Mouse (Mus musculus) limb, embryonic 13.5 days (tissue): ENCODE results near the gene Rbm14. TPM values are rescaled to one million over a fixed set of nuclear protein-coding genes. Genes with fewer than 3 reads are reported as not detected.
"Not testable (repeated sequence)": the region's sequence is repeated elsewhere in the genome, so short reads cannot be mapped to it uniquely, and the experiment has no call there.

Experiments
- ATAC-seq: fragments of 200-750 bp; cut with Nextera tagmentation; 2 replicates; pipeline ENCODE4 v1.8.0; 2017; ENCODE audit warnings: low read depth, moderate number of reproducible peaks, moderate TSS enrichment; ENCODE audit not compliant: low FRiP score
- H3K27ac ChIP-seq: fragments of 300-500 bp; sonication (generic); 2 replicates; pipeline ENCODE4 v1.5.1; 2015; ENCODE audit warnings: inconsistent platforms, mild to moderate bottlenecking, moderate library complexity
- H3K27me3 ChIP-seq: fragments of 300-500 bp; sonication (generic); 2 replicates; pipeline ENCODE4 v1.6.1; 2015; ENCODE audit warnings: mild to moderate bottlenecking, inconsistent platforms
- H3K36me3 ChIP-seq: fragments of 300-500 bp; sonication (generic); 2 replicates; pipeline ENCODE4 v1.6.1; 2015; ENCODE audit warnings: inconsistent platforms, mild to moderate bottlenecking, moderate library complexity
- H3K4me1 ChIP-seq: fragments of 300-500 bp; sonication (generic); 2 replicates; pipeline ENCODE4 v1.6.1; 2015; ENCODE audit warnings: inconsistent platforms
- H3K4me2 ChIP-seq: fragments of 300-500 bp; sonication (generic); replicated peaks from 2 replicates; pipeline ENCODE4 v1.6.1; 2015; ENCODE audit warnings: inconsistent platforms, mild to moderate bottlenecking, moderate library complexity
- H3K4me3 ChIP-seq: fragments of 300-500 bp; sonication (generic); 2 replicates; pipeline ENCODE4 v1.5.1; 2015; ENCODE audit warnings: moderate library complexity, mild to moderate bottlenecking, inconsistent platforms
- H3K9ac ChIP-seq: fragments of 300-500 bp; sonication (generic); 2 replicates; pipeline ENCODE4 v1.6.1; 2015; ENCODE audit warnings: mild to moderate bottlenecking, inconsistent platforms
- H3K9me3 ChIP-seq: fragments of 300-500 bp; sonication (generic); 2 replicates; pipeline ENCODE4 v1.6.1; 2016; ENCODE audit warnings: inconsistent platforms
- WGBS: fragments of 180-500 bp; shearing (Covaris S2); methylation state at CpG from one replicate; pipeline ENCODE4 v1.1.7; 2015; 5-methylcytosine and 5-hydroxymethylcytosine counted together
- polyA plus RNA-seq: library from polyadenylated mRNA; unstranded; fragments of >200 nt; fragmentation: Nextera tagmentation; extraction: Ambion mirVana; gene quantifications from 2 replicates; pipeline ENCODE4 v1.2.1, GENCODE M21; 2015

Rbm14 gene
- polyA plus RNA-seq, 1 experiment from 2014 or later = 89.7 TPM

GRCm38 (mm10) chr19:4772785-4773184 is 38.6 kb downstream of the Rbm14 start:
- no peak overlapping the region for H3K4me3 ChIP-seq
- H3K9ac ChIP-seq = no peak overlapping the region
- no peaks in the 10 kb centered on the region for H3K4me1 ChIP-seq
- H3K27me3 ChIP-seq = no peaks in the 10 kb centered on the region
- 92% methylated on average over 3 of the region's 3 CpGs for WGBS
- ATAC-seq = no peak
- peaks cover 92% of the 10 kb centered on the region for H3K36me3 ChIP-seq
- no peak overlapping the region for H3K27ac ChIP-seq
- H3K9me3 ChIP-seq = no peaks in the 10 kb centered on the region
- H3K4me2 ChIP-seq = no peak overlapping the region

- H3K9me3 ChIP-seq = no peaks in the 10 kb centered on the region
- no peak for ATAC-seq
- no peak overlapping the region for H3K9ac ChIP-seq
- H3K4me2 ChIP-seq = no peak overlapping the region
- WGBS = 93% methylated on average over 12 of the region's 12 CpGs
- H3K36me3 ChIP-seq = peaks cover 92% of the 10 kb centered on the region
- H3K4me1 ChIP-seq = 0 out of 2 replicates have a peak, but pooled peaks cover 5% of the 10 kb centered on the region
- H3K4me3 ChIP-seq = no peak overlapping the region
- H3K27ac ChIP-seq = no peak overlapping the region
- H3K27me3 ChIP-seq = no peaks in the 10 kb centered on the region
Observed at GRCm38 (mm10) chr19:4767507-4768148, 43.8 kb downstream of the Rbm14 start.

- Histone ChIP-seq H3K4me1 (peaks cover 23% of the 10 kb centered on the region), H3K9ac (no peak overlapping the region), H3K27me3 (no peaks in the 10 kb centered on the region), H3K9me3 (no peaks in the 10 kb centered on the region), H3K36me3 (peaks cover 79% of the 10 kb centered on the region), H3K4me2 (no peak overlapping the region), H3K27ac (no peak overlapping the region), H3K4me3 (no peak overlapping the region)
- no peak for ATAC-seq
- WGBS = 63% methylated on average over 1 of the region's 1 CpGs
Observed at GRCm38 (mm10) chr19:4762876-4763275, 48.6 kb downstream of the Rbm14 start.

GRCm38 (mm10) chr19:4760544-4760943 is 50.9 kb downstream of the Rbm14 start:
- H3K27ac ChIP-seq, H3K9me3 ChIP-seq, H3K4me3 ChIP-seq, H3K27me3 ChIP-seq, H3K4me2 ChIP-seq, ATAC-seq, H3K9ac ChIP-seq: not testable (repeated sequence)
- WGBS = 92% methylated on average over 8 of the region's 8 CpGs
- H3K4me1 ChIP-seq = peaks cover 23% of the 10 kb centered on the region
- H3K36me3 ChIP-seq = peaks cover 63% of the 10 kb centered on the region

- Histone ChIP-seq H3K4me1 (peaks cover 23% of the 10 kb centered on the region), H3K4me3 (peak overlapping the region; percentile 68), H3K4me2 (peak overlapping the region; percentile 83), H3K27ac (peak overlapping the region; percentile 91), H3K36me3 (peaks cover 29% of the 10 kb centered on the region), H3K27me3 (no peaks in the 10 kb centered on the region), H3K9me3 (no peaks in the 10 kb centered on the region), H3K9ac (peak overlapping the region; percentile 81)
- ATAC-seq = no peak
- 3% methylated on average over 9 of the region's 9 CpGs for WGBS
Observed at GRCm38 (mm10) chr19:4756921-4757320, 54.5 kb downstream of the Rbm14 start.

- Histone ChIP-seq H3K4me1 (peaks cover 23% of the 10 kb centered on the region), H3K36me3 (peaks cover 25% of the 10 kb centered on the region), H3K4me3 (peak within 1 kb of the TSS; percentile 68), H3K4me2 (peak within 1 kb of the TSS; percentile 83), H3K27ac (peak within 1 kb of the TSS; percentile 91), H3K9ac (peak within 1 kb of the TSS; percentile 81), H3K9me3 (no peaks in the 10 kb centered on the region), H3K27me3 (no peaks in the 10 kb centered on the region)
- ATAC-seq = peak; percentile 96
- WGBS = 0% methylated on average over 65 of the region's 65 CpGs
Observed at GRCm38 (mm10) chr19:4756193-4756911, 55.1 kb downstream of the Rbm14 start, which contains the start of gene Rbm4b. Gene Rbm4b, plus strand, starts transcription at chr19:4756497.

GRCm38 (mm10) chr19:4755565-4756192 is 55.8 kb downstream of the Rbm14 start:
- peaks cover 18% of the 10 kb centered on the region for H3K36me3 ChIP-seq
- H3K4me1 ChIP-seq = peaks cover 23% of the 10 kb centered on the region
- no peaks in the 10 kb centered on the region for H3K9me3 ChIP-seq
- peak overlapping the region; percentile 81 for H3K9ac ChIP-seq
- peak overlapping the region; percentile 87 for H3K27ac ChIP-seq
- peak; percentile 59; the same call in 1 of the 2 replicates for ATAC-seq
- no peaks in the 10 kb centered on the region for H3K27me3 ChIP-seq
- peak overlapping the region; percentile 83 for H3K4me2 ChIP-seq
- WGBS = 0% methylated on average over 10 of the region's 10 CpGs
- peak overlapping the region; percentile 68 for H3K4me3 ChIP-seq

Other genes with a start within 250 kb of the Rbm14 start
- gene Lrfn4, start 196.0 kb downstream of the Rbm14 start, polyA plus RNA-seq = 6.2 and 6.4 TPM in 2 replicates
- 65.2 and 66.7 TPM in 2 replicates for gene Rce1, start 186.0 kb downstream of the Rbm14 start, polyA plus RNA-seq
- gene Gm960, start 113.0 kb downstream of the Rbm14 start, polyA plus RNA-seq = 7.1 and 7.6 TPM in 2 replicates
- 1.3 and 1.9 TPM in 2 replicates for gene Sptbn2, start 100.5 kb downstream of the Rbm14 start, polyA plus RNA-seq
- 104 and 106 TPM in 2 replicates for gene Rbm4b, start 55.1 kb downstream of the Rbm14 start, polyA plus RNA-seq
- gene Rbm4, start 17.7 kb downstream of the Rbm14 start, polyA plus RNA-seq = 81.7 and 87.7 TPM in 2 replicates
- 48.8 and 51.8 TPM in 2 replicates for gene Gm21992, start within 50 bp of the Rbm14 start, polyA plus RNA-seq
- 64.4 and 66.2 TPM in 2 replicates for gene Ccs, start 27.7 kb upstream of the Rbm14 start, polyA plus RNA-seq
- gene Ccdc87, start 27.7 kb upstream of the Rbm14 start, polyA plus RNA-seq = not detected in 2 replicates
- gene Ctsf, start 43.5 kb upstream of the Rbm14 start, polyA plus RNA-seq = 41.5 and 43.7 TPM in 2 replicates
- gene Actn3, start 66.3 kb upstream of the Rbm14 start, polyA plus RNA-seq = 14.0 and 15.0 TPM in 2 replicates
- 10.5 and 10.7 TPM in 2 replicates for gene Zdhhc24, start 67.0 kb upstream of the Rbm14 start, polyA plus RNA-seq
- gene Bbs1, start 95.0 kb upstream of the Rbm14 start, polyA plus RNA-seq = 3.5 and 5.1 TPM in 2 replicates
- 124 and 129 TPM in 2 replicates for gene Dpp3, start 116.7 kb upstream of the Rbm14 start, polyA plus RNA-seq
- gene Peli3, start 131.5 kb upstream of the Rbm14 start, polyA plus RNA-seq = 3.3 and 3.4 TPM in 2 replicates
- 111 and 116 TPM in 2 replicates for gene Mrpl11, start 150.5 kb upstream of the Rbm14 start, polyA plus RNA-seq
- not detected in 2 replicates for gene Npas4, start 178.7 kb upstream of the Rbm14 start, polyA plus RNA-seq
- gene Slc29a2, start 212.2 kb upstream of the Rbm14 start, polyA plus RNA-seq = 5.7 and 6.0 TPM in 2 replicates
- gene B4gat1, start 227.2 kb upstream of the Rbm14 start, polyA plus RNA-seq = 47.9 and 52.1 TPM in 2 replicates
- gene AC124502.3, start 227.3 kb upstream of the Rbm14 start, polyA plus RNA-seq = 3.7 and 4.4 TPM in 2 replicates
- gene Brms1, start 229.7 kb upstream of the Rbm14 start, polyA plus RNA-seq = 36.7 and 40.5 TPM in 2 replicates
- 1.4 and 1.7 TPM in 2 replicates for gene Rin1, start 238.8 kb upstream of the Rbm14 start, polyA plus RNA-seq